Mouse (Mus musculus) thymus, adult 2 months (tissue): ENCODE data around the gene Ninj2.

ENCODE experiments used
- CTCF ChIP-seq: fragments of 200-500 bp; IDR thresholded peaks from 2 replicates; pipeline ENCODE4 v1.5.1; 2012; ENCODE audit warnings: mild to moderate bottlenecking, control low read depth, low read length, moderate library complexity, borderline replicate concordance; ENCODE audit not compliant: control insufficient read depth, poor library complexity, insufficient read depth; ENCODE audit errors: extremely low read depth
- POLR2A ChIP-seq: fragments of 200-500 bp; IDR thresholded peaks from 2 replicates; pipeline ENCODE4 v1.6.1; 2012; ENCODE audit warnings: mild to moderate bottlenecking, low read length, control low read depth, moderate library complexity; ENCODE audit not compliant: control insufficient read depth, poor library complexity, insufficient read depth; ENCODE audit errors: extremely low read depth

DNA sequence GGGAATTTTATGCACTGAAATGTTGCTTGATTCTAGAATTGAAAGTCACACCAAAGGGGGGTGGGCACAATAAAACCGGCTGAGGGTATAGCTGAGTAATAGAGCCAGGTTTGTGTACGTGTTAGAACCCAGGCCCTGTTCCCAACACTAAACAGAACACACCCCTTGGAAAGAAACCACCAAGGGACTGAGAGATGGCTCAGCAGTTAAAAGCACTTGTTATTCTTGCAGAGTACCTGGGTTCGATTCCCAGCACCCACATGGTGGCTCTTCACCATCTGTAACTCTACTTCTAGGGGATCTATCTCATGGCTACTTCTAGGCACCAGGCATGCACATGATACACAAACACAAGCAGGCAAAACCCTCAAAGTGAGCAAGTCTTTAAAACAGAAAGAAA is 20.7 kb downstream of the Ninj2 start:
- TF ChIP-seq CTCF: no peak
- TF ChIP-seq POLR2A: no peak
